Comparison of ENCODE assay signal across 18 mouse cellular contexts in the genomic region with DNA sequence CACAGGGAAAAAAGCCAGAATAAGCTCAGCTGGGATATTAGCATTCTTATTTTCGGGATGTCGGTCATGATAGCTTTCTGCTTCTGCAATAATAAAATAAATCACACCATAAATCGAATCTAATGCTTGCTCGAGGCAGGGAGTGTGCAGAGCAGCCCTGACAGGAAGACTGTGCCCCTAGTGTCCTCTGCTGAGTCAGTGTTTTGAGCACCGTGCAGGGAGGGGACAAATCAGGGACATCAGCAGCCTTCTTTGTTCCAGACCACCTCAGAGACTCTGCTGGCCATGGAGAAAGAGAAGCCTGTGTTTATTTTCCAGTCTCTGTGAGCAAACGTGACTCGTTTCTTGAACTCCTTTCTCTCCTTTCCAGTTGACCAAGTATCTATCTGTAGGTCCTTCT.
DNase-seq lines count a peak whose midpoint lies in the region; ATAC-seq and TF ChIP-seq lines count a peak whose summit lies in the region.
"Had no signal": no experiment of that assay in that cellular context is flagged by ENCODE, and none has a peak within 500 bp of the region (broad histone marks: within the 10 kb centered on the region; RNA-seq: fewer than 3 reads in every experiment).

No protein-coding gene starts in this region.

- WGBS in midbrain, embryonic 12.5 days: 54% methylated on average over 7 of the region's 7 CpGs
- WGBS in midbrain, embryonic 10.5 days: 61% methylated on average over 7 of the region's 7 CpGs
- 28% methylated on average over 7 of the region's 7 CpGs for WGBS in hindbrain, postnatal 0 days
- WGBS in neural tube, embryonic 15.5 days: 8% methylated on average over 7 of the region's 7 CpGs
- WGBS in lung, postnatal 0 days: 31% methylated on average over 7 of the region's 7 CpGs

- H3K9me3 ChIP-seq in midbrain, embryonic 12.5 days: no peaks in the 10 kb centered on the region
- 0 out of 2 replicates have a peak, but pooled peaks cover 2% of the 10 kb centered on the region for H3K9me3 ChIP-seq in midbrain, embryonic 10.5 days (replicated peaks)
- H3K9me3 ChIP-seq in hindbrain, postnatal 0 days (ENCODE audit: low read length): no peaks in the 10 kb centered on the region
- H3K9me3 ChIP-seq in neural tube, embryonic 15.5 days (replicated peaks): no peaks in the 10 kb centered on the region
- H3K9me3 ChIP-seq in lung, postnatal 0 days (ENCODE audit: low read length): no peaks in the 10 kb centered on the region
- H3K9me3 ChIP-seq: limb, embryonic 10.5 days; liver, embryonic 12.5 days; lung, embryonic 15.5 days had no signal

- no peak for TF ChIP-seq CTCF in hindbrain, postnatal 0 days (IDR thresholded peaks at IDR 0.05; ENCODE audit: low read depth)
- no peak for TF ChIP-seq CTCF in lung, postnatal 0 days (IDR thresholded peaks at IDR 0.05)

- no peak overlapping the region for H3K4me2 ChIP-seq in midbrain, embryonic 12.5 days (replicated peaks)
- no peak overlapping the region for H3K4me2 ChIP-seq in hindbrain, postnatal 0 days (ENCODE audit: low read depth, low read length)
- H3K4me2 ChIP-seq in neural tube, embryonic 15.5 days: peak overlapping the region; percentile 29; the same call in 1 of the 2 replicates
- H3K4me2 ChIP-seq in lung, postnatal 0 days (replicated peaks; ENCODE audit: low read depth, low read length): no peak overlapping the region
- H3K4me2 ChIP-seq: liver, embryonic 12.5 days; lung, embryonic 15.5 days had no signal

- DNase-seq in adrenal gland, postnatal 14 days: peak; percentile 21
- DNase-seq in adrenal gland, postnatal 25 days: no peak
- DNase-seq in midbrain, embryonic 10.5 days (ENCODE audit: low spot score): no peak
- no peak for DNase-seq in hindbrain, postnatal 0 days (ENCODE audit: low spot score)
- no peak for DNase-seq in right cerebral cortex, postnatal 4 days
- no peak for DNase-seq in lung, postnatal 0 days (ENCODE audit: low spot score)
- DNase-seq: cerebellum, adult 11-12 months; forebrain, postnatal 0 days; gastrocnemius, adult 2 months; heart, postnatal 36 days; kidney, adult 11 months; kidney, postnatal 25 days had no signal

- no peak for ATAC-seq in midbrain, embryonic 12.5 days (ENCODE audit: low FRiP score, low read depth)
- peak; percentile 55; the same call in 1 of the 2 replicates for ATAC-seq in hindbrain, postnatal 0 days
- ATAC-seq in neural tube, embryonic 15.5 days (ENCODE audit: low FRiP score): peak; percentile 67; the same call in 1 of the 2 replicates
- ATAC-seq in lung, postnatal 0 days: no peak
- ATAC-seq: forebrain, postnatal 0 days; liver, embryonic 12.5 days had no signal

- peak overlapping the region; percentile 60; the same call in 1 of the 2 replicates for H3K27ac ChIP-seq in midbrain, embryonic 12.5 days (replicated peaks)
- no peak overlapping the region for H3K27ac ChIP-seq in midbrain, embryonic 10.5 days (replicated peaks)
- H3K27ac ChIP-seq in hindbrain, postnatal 0 days: peak overlapping the region; percentile 11; the same call in 1 of the 2 replicates
- peak overlapping the region; percentile 75 for H3K27ac ChIP-seq in neural tube, embryonic 15.5 days (replicated peaks)
- no peak overlapping the region for H3K27ac ChIP-seq in lung, postnatal 0 days (ENCODE audit: low read length)
- H3K27ac ChIP-seq: gastrocnemius, adult 2 months; limb, embryonic 10.5 days; liver, embryonic 12.5 days; lung, embryonic 15.5 days had no signal

- H3K36me3 ChIP-seq in midbrain, embryonic 12.5 days: no peaks in the 10 kb centered on the region
- no peaks in the 10 kb centered on the region for H3K36me3 ChIP-seq in midbrain, embryonic 10.5 days
- H3K36me3 ChIP-seq in hindbrain, postnatal 0 days (ENCODE audit: insufficient read depth, low read length): no peaks in the 10 kb centered on the region
- H3K36me3 ChIP-seq in neural tube, embryonic 15.5 days: no peaks in the 10 kb centered on the region
- no peaks in the 10 kb centered on the region for H3K36me3 ChIP-seq in lung, postnatal 0 days (ENCODE audit: insufficient read depth, low read length)
- H3K36me3 ChIP-seq: limb, embryonic 10.5 days; liver, embryonic 12.5 days; lung, embryonic 15.5 days had no signal

- no peak overlapping the region for H3K9ac ChIP-seq in midbrain, embryonic 12.5 days (replicated peaks)
- no peak overlapping the region for H3K9ac ChIP-seq in hindbrain, postnatal 0 days (replicated peaks; ENCODE audit: low read length)
- H3K9ac ChIP-seq in neural tube, embryonic 15.5 days (replicated peaks): no peak overlapping the region; the same call in 1 of the 2 replicates
- no peak overlapping the region for H3K9ac ChIP-seq in lung, postnatal 0 days (replicated peaks; ENCODE audit: low read depth)
- H3K9ac ChIP-seq: forebrain, postnatal 0 days; liver, embryonic 12.5 days; lung, embryonic 15.5 days had no signal

- no peak overlapping the region for H3K4me3 ChIP-seq in midbrain, embryonic 12.5 days
- no peak overlapping the region for H3K4me3 ChIP-seq in midbrain, embryonic 10.5 days
- no peak overlapping the region for H3K4me3 ChIP-seq in hindbrain, postnatal 0 days (ENCODE audit: low read length)
- H3K4me3 ChIP-seq in neural tube, embryonic 15.5 days (replicated peaks): no peak overlapping the region
- H3K4me3 ChIP-seq in lung, postnatal 0 days (ENCODE audit: low read depth, low read length): no peak overlapping the region
- H3K4me3 ChIP-seq: gastrocnemius, adult 2 months; limb, embryonic 10.5 days; liver, embryonic 12.5 days; lung, embryonic 15.5 days had no signal

- peaks cover 10% of the 10 kb centered on the region for H3K4me1 ChIP-seq in midbrain, embryonic 12.5 days
- peaks cover 9% of the 10 kb centered on the region; the same call in 1 of the 2 replicates for H3K4me1 ChIP-seq in midbrain, embryonic 10.5 days
- no peaks in the 10 kb centered on the region; the same call in 1 of the 2 replicates for H3K4me1 ChIP-seq in hindbrain, postnatal 0 days (ENCODE audit: insufficient read depth, low read length)
- H3K4me1 ChIP-seq in neural tube, embryonic 15.5 days: peaks cover 50% of the 10 kb centered on the region
- no peaks in the 10 kb centered on the region for H3K4me1 ChIP-seq in lung, postnatal 0 days (ENCODE audit: insufficient read depth, low read depth, low read length)
- H3K4me1 ChIP-seq: liver, embryonic 12.5 days; lung, embryonic 15.5 days had no signal

- TF ChIP-seq EP300 in lung, postnatal 0 days (IDR thresholded peaks at IDR 0.05): no peak

- H3K27me3 ChIP-seq in midbrain, embryonic 12.5 days: no peaks in the 10 kb centered on the region
- no peaks in the 10 kb centered on the region for H3K27me3 ChIP-seq in midbrain, embryonic 10.5 days (ENCODE audit: low read depth, poor library complexity, severe bottlenecking)
- H3K27me3 ChIP-seq in hindbrain, postnatal 0 days (ENCODE audit: insufficient read depth, low read length): no peaks in the 10 kb centered on the region
- no peaks in the 10 kb centered on the region for H3K27me3 ChIP-seq in neural tube, embryonic 15.5 days (replicated peaks)
- H3K27me3 ChIP-seq in lung, postnatal 0 days (replicated peaks; ENCODE audit: insufficient read depth, low read length): no peaks in the 10 kb centered on the region
- H3K27me3 ChIP-seq: CH12.LX; liver, embryonic 12.5 days; lung, embryonic 15.5 days had no signal

Comparison
In these comparisons a context has a peak if more than half of its experiments do, and no peak if none do; other contexts are left out.
1. H3K27ac ChIP-seq: peak in midbrain, embryonic 12.5 days (single experiment), hindbrain, postnatal 0 days (single experiment) and neural tube, embryonic 15.5 days (single experiment); none in midbrain, embryonic 10.5 days (single experiment) and lung, postnatal 0 days (single experiment).
2. ATAC-seq: peak in hindbrain, postnatal 0 days (single experiment) and neural tube, embryonic 15.5 days (single experiment); none in midbrain, embryonic 12.5 days (single experiment) and lung, postnatal 0 days (single experiment).